Mouse (Mus musculus): ENCODE data around the gene Thy1.
A peak's percentile ranks its signal among the peaks of the same experiment; 100 is the strongest.

Gene Thy1

GRCm38 (mm10) chr9:44084659-44085229, 41.6 kb downstream of the Thy1 start:
- DNase-seq = peak; percentile 94

DNA sequence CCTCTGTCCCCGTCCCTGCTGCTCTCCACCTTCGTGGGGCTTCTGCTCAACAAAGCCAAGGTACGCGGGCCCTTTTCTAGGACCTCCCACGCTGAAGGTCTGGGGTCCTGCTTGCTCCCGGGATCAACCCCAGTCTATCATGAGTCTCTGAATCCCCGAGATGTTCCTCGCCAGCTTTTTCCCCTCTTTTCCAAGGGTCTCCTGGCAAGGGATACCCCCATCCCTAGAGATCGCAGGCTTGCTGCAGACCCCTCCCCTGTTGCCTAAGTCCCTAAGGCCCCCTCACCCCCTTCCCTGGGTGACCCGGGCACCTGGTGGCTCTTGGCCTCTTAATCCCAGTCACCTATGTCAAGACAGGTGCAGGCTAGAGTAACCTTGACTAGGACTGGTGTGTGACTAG, 42.1 kb downstream of the Thy1 start:
- DNase-seq = no peak

- DNase-seq = no peak
Observed at GRCm38 (mm10) chr9:44085741-44086665, 42.8 kb downstream of the Thy1 start.

DNA sequence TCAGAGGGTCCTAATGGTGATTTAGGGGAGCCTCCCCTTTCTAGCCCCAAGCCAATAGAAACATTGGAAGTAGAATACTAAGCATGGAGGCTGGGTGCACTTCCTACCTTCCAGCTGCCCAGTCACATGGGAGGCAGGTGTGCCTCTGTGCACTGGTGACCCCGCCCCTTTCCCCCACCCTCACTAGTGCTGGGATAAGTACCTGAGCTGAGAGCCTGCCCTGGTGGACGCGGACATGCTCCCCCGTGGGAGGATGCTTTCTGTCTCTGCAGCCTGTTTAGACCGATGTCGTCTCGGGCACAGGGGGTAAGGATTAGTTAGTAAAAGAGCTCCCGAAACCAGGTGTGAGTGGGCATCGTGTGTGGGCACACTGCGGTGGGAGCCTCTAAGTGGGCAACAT, 43.8 kb downstream of the Thy1 start:
- no peak for DNase-seq

GRCm38 (mm10) chr9:44087761-44088455, 44.7 kb downstream of the Thy1 start:
- peak; percentile 55 for DNase-seq

DNA sequence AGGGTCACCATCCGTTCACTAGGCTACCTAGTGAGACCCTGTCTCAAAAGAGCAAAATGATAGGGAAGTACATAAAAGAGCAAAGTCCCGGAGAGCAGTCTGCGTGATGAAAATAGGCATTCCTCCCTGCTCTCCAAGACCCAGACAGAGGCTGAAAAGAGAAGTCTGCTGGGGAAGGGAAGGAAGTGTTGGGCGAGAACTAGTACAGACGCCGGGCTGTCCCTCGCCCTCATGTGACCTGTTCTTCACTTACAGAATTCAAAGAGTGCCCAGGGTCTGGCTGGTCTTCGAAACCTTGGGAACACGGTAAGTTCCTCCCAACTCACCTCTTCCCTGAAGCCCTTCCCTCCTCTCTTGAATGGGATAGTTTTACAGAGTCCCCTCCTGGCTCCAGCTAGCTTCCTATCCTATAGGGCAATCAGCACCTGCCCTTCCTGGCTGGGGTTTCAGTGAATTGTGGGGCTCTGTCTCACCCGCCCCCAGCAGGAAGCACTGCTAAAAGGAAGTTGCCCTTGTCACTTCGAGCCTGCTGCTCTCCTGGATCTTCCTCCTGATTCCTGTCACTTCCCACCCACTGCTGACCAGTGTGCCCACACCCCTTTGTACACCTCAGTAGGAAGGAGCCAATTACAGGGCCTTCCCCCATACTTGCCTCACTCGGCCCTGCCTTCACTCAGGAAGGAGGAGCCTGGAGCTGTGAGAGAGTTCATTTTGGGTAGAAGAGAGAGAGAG, 45.9 kb downstream of the Thy1 start:
- DNase-seq = no peak

DNA sequence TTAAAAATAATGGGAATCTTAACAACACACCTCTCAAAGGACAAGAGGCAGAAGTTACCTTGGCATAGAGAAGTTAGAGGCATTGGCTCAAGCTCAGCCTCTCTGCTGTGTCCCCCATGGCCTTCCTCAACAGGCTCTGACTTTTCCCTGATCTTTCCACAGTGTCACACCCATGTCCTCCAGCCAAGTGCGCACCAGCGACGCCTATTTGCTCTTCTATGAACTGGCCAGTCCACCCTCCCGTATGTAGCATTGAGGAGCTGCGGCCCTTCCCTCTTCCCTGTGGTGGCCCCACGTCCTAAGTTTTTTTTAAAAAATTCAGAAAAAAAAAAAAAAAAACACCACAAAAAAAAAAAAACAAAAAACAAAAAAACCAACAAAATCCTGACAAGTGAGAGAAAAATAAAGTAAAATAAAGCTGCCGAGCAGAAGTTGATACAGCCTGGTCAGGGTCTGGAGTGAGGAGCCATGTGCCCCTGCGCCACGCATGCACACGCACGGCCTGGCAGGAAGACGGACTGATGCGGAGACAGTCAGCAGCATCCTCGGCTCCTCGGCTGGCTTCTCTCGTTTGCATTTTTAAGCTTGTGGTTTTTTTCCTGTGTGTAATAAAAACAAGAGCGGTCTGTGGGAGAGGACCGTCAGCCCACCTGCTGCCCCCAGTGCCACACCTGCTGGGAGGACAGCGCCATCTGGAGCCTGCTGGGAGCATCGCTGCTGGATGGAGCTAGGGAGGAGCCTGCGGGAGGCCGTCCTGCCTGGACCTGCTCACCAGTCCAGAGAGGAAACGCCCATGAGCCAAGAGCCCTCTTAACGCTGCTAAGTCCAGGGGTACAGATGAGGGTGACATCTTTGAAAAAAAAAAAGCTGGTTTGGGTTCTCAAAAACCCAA, 50.7 kb downstream of the Thy1 start:
- DNase-seq = peak; percentile 84

DNA sequence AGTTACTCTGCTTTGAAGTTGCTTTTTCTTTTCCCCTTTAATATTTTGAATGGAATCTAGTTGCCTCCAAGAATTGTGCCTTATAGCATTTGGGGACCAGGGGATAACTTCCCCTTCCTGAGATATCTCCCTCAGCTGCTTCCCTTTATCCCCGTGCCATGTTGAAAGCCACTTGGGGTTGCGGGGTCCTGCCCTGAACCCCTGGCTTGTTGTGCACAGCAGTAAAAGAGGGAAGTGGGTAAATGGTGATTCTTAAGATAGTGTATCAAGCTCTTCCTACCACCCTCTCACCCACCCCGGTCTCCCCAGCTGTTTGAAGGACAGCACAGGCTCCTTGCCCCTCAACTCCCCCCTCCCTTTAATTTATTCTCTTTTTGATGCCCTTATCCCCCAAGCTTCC, 51.6 kb downstream of the Thy1 start:
- no peak for DNase-seq

DNA sequence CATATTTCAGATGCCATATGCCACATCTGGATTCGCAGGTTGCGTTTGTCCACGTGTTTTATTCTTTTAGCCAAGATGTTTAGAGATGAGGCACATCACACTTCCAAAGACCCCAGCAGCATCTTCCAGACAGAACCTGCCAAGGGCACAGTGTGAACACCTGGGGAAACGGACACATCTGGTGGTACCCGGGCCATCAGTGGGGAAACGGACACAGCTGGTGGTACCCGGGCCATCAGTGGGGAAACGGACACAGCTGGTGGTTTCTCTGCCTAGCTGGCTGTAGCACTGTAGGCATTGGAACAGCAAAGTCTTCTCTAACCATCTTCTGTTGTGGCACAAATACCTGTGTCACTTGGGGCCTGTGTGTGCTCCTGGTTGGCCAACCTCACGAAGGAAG, 52.6 kb downstream of the Thy1 start:
- DNase-seq = no peak

- DNase-seq = no peak
Observed at GRCm38 (mm10) chr9:44096536-44096935, 53.4 kb downstream of the Thy1 start.

All from embryo, embryonic 11 days (tissue).